Mouse (Mus musculus): ENCODE measurements around the gene Ikzf3. TPM values are rescaled to one million over a fixed set of nuclear protein-coding genes. Genes with fewer than 3 reads are reported as not detected.

Gene Ikzf3
- polyA plus RNA-seq, 2 experiments: 0.23 to 0.45 TPM

GRCm38 (mm10) chr11:98463911-98464310 lies 81.9 kb downstream of the Ikzf3 start:
- WGBS: 80% methylated on average over 9 of the region's 9 CpGs
- H3K9me3 ChIP-seq (ENCODE audit: control insufficient read depth, low read length): no peaks in the 10 kb centered on the region
- ATAC-seq (ENCODE audit: low FRiP score, low read depth): no peak

GRCm38 (mm10) chr11:98462255-98462654 lies 83.6 kb downstream of the Ikzf3 start:
- Histone ChIP-seq H3K4me2 (replicated peaks; ENCODE audit: low read depth, low read length, severe bottlenecking) (no peak overlapping the region), H3K27ac (replicated peaks; ENCODE audit: low read depth, low read length) (no peak overlapping the region), H3K4me3 (replicated peaks; ENCODE audit: low read length) (no peak overlapping the region), H3K36me3 (ENCODE audit: control insufficient read depth, insufficient read depth, low read length) (no peaks in the 10 kb centered on the region), H3K27me3 (ENCODE audit: control insufficient read depth, insufficient read depth, low read length) (peaks cover 17% of the 10 kb centered on the region; the same call in 1 of the 2 replicates), H3K9ac (ENCODE audit: low read depth, low read length, severe bottlenecking) (no peak overlapping the region), H3K9me3 (ENCODE audit: control insufficient read depth, low read length) (no peaks in the 10 kb centered on the region), H3K4me1 (ENCODE audit: control insufficient read depth, insufficient read depth, low read length) (0 out of 2 replicates have a peak, but pooled peaks cover 2% of the 10 kb centered on the region)
- DNase-seq (ENCODE audit: low spot score) (no peak), ATAC-seq (ENCODE audit: low FRiP score, low read depth) (no peak)
- TF ChIP-seq POLR2A (IDR thresholded peaks at IDR 0.05; ENCODE audit: borderline replicate concordance, extremely low read depth, insufficient read depth, insufficient read length): no peak
- WGBS: 94% methylated on average over 6 of the region's 6 CpGs

More at GRCm38 (mm10) chr11:98463911-98464310, 81.9 kb downstream of the Ikzf3 start:
- Histone ChIP-seq H3K9ac (ENCODE audit: low read depth, low read length, severe bottlenecking) (no peak overlapping the region), H3K36me3 (ENCODE audit: control insufficient read depth, insufficient read depth, low read length) (no peaks in the 10 kb centered on the region), H3K27ac (replicated peaks; ENCODE audit: low read depth, low read length) (no peak overlapping the region), H3K4me3 (replicated peaks; ENCODE audit: low read length) (no peak overlapping the region), H3K4me1 (ENCODE audit: control insufficient read depth, insufficient read depth, low read length) (no peaks in the 10 kb centered on the region), H3K4me2 (replicated peaks; ENCODE audit: low read depth, low read length, severe bottlenecking) (no peak overlapping the region), H3K27me3 (ENCODE audit: control insufficient read depth, insufficient read depth, low read length) (peaks cover 9% of the 10 kb centered on the region; the same call in 1 of the 2 replicates)
- no peak for TF ChIP-seq POLR2A (IDR thresholded peaks at IDR 0.05; ENCODE audit: borderline replicate concordance, extremely low read depth, insufficient read depth, insufficient read length)
- DNase-seq (ENCODE audit: low spot score): no peak

GRCm38 (mm10) chr11:98461109-98461720 lies 84.6 kb downstream of the Ikzf3 start:
- H3K9me3 ChIP-seq (ENCODE audit: control insufficient read depth, low read length): no peaks in the 10 kb centered on the region
- no peak overlapping the region for H3K4me3 ChIP-seq (replicated peaks; ENCODE audit: low read length)
- WGBS: 37% methylated on average over 6 of the region's 6 CpGs
- no peak for TF ChIP-seq POLR2A (IDR thresholded peaks at IDR 0.05; ENCODE audit: borderline replicate concordance, extremely low read depth, insufficient read depth, insufficient read length)
- no peak overlapping the region for H3K9ac ChIP-seq (ENCODE audit: low read depth, low read length, severe bottlenecking)
- no peak for ATAC-seq (ENCODE audit: low FRiP score, low read depth)
- 0 out of 2 replicates have a peak, but pooled peaks cover 2% of the 10 kb centered on the region for H3K4me1 ChIP-seq (ENCODE audit: control insufficient read depth, insufficient read depth, low read length)
- no peak overlapping the region for H3K4me2 ChIP-seq (replicated peaks; ENCODE audit: low read depth, low read length, severe bottlenecking)
- no peak overlapping the region for H3K27ac ChIP-seq (replicated peaks; ENCODE audit: low read depth, low read length)
- DNase-seq (ENCODE audit: low spot score): no peak
- H3K27me3 ChIP-seq (ENCODE audit: control insufficient read depth, insufficient read depth, low read length): peaks cover 17% of the 10 kb centered on the region; the same call in 1 of the 2 replicates
- H3K36me3 ChIP-seq (ENCODE audit: control insufficient read depth, insufficient read depth, low read length): no peaks in the 10 kb centered on the region

GRCm38 (mm10) chr11:98459860-98460259 lies 86.0 kb downstream of the Ikzf3 start:
- no peaks in the 10 kb centered on the region for H3K36me3 ChIP-seq (ENCODE audit: control insufficient read depth, insufficient read depth, low read length)
- no peak overlapping the region for H3K27ac ChIP-seq (replicated peaks; ENCODE audit: low read depth, low read length)
- ATAC-seq (ENCODE audit: low FRiP score, low read depth) (no peak), DNase-seq (ENCODE audit: low spot score) (no peak)
- H3K4me1 ChIP-seq (ENCODE audit: control insufficient read depth, insufficient read depth, low read length): 0 out of 2 replicates have a peak, but pooled peaks cover 2% of the 10 kb centered on the region
- peaks cover 17% of the 10 kb centered on the region; the same call in 1 of the 2 replicates for H3K27me3 ChIP-seq (ENCODE audit: control insufficient read depth, insufficient read depth, low read length)
- no peak overlapping the region for H3K4me2 ChIP-seq (replicated peaks; ENCODE audit: low read depth, low read length, severe bottlenecking)
- H3K9me3 ChIP-seq (ENCODE audit: control insufficient read depth, low read length): no peaks in the 10 kb centered on the region
- no peak overlapping the region for H3K9ac ChIP-seq (ENCODE audit: low read depth, low read length, severe bottlenecking)
- TF ChIP-seq POLR2A (IDR thresholded peaks at IDR 0.05; ENCODE audit: borderline replicate concordance, extremely low read depth, insufficient read depth, insufficient read length): no peak
- WGBS: 83% methylated on average over 9 of the region's 9 CpGs
- no peak overlapping the region for H3K4me3 ChIP-seq (replicated peaks; ENCODE audit: low read length)

- Histone ChIP-seq H3K36me3 (ENCODE audit: control insufficient read depth, insufficient read depth, low read length) (no peaks in the 10 kb centered on the region), H3K4me1 (ENCODE audit: control insufficient read depth, insufficient read depth, low read length) (0 out of 2 replicates have a peak, but pooled peaks cover 2% of the 10 kb centered on the region), H3K9ac (ENCODE audit: low read depth, low read length, severe bottlenecking) (no peak overlapping the region), H3K4me3 (replicated peaks; ENCODE audit: low read length) (no peak overlapping the region), H3K27ac (replicated peaks; ENCODE audit: low read depth, low read length) (no peak overlapping the region), H3K27me3 (ENCODE audit: control insufficient read depth, insufficient read depth, low read length) (peaks cover 17% of the 10 kb centered on the region; the same call in 1 of the 2 replicates), H3K4me2 (replicated peaks; ENCODE audit: low read depth, low read length, severe bottlenecking) (no peak overlapping the region), H3K9me3 (ENCODE audit: control insufficient read depth, low read length) (no peaks in the 10 kb centered on the region)
- WGBS: 7% methylated on average over 9 of the region's 11 CpGs
- DNase-seq (ENCODE audit: low spot score) (no peak), ATAC-seq (ENCODE audit: low FRiP score, low read depth) (no peak)
- no peak for TF ChIP-seq POLR2A (IDR thresholded peaks at IDR 0.05; ENCODE audit: borderline replicate concordance, extremely low read depth, insufficient read depth, insufficient read length)
Measured at GRCm38 (mm10) chr11:98459071-98459741, 86.6 kb downstream of the Ikzf3 start.
